Mouse (Mus musculus): ENCODE data around the gene Mecr. TPM values are rescaled to one million over a fixed set of nuclear protein-coding genes. Genes with fewer than 3 reads are reported as not detected.

Mecr gene
- total RNA-seq, 2 experiments from 2014 or later, result 94.4 to 162 TPM

DNA sequence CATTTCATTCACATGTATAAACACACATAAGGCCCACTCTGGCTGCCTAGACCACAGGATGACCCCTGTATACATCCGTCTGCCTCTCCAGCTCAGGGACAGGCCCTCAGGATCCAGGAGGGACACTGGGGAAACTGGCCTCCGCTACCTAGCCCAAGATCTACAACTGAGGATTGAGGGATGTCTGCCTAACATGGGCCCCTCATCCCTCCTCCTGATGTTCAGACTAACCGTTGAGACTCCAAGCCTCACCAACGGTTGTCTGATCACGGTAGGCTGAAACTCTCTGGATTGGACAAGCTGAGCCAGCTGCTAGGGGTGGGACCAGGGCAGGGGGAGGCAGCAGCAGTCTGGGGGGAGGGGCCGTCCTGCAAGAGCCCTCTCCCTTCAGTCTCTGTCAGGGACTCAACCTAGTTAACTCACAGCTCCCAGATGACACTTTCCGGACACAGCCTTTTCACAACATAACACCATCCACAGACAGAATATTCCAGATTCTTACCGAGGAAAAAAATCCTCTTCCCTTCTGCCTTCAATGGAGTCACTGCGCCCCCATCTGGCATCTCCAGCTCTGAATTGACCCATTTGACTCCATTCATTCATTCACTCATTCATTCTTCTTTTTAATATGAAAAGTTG is 9.2 kb upstream of the Mecr start:
- peak in 1 of 2 experiments; percentile 32 for DNase-seq (ENCODE audit: low spot score in 2 of 2)

DNA sequence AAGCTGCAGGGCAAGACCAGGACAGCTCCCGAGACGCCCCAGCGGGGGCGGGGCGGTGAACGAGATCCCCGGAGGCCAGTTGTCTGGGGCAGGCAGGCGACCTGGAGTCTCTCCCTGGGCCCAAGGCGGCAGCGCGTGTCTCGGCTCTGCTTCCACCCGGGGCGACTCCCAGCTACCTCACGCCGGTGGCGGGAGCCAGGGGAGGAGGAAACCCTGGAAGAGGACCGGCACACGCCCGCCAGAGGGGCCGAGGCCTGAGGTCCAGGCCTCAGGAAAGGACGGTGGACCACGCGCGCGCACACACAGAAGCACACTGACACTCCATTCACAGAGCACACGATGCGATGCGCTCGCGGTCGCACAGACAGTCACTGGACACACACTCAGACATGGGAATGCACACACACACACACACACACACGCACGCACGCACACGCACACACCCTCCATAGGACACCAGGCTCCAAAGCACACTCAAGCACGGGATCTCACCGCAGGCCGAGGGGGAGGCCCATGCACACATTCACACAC is 6.9 kb upstream of the Mecr start:
- DNase-seq (ENCODE audit: low spot score in 2 of 2), result peak; percentile 44 to 50

DNA sequence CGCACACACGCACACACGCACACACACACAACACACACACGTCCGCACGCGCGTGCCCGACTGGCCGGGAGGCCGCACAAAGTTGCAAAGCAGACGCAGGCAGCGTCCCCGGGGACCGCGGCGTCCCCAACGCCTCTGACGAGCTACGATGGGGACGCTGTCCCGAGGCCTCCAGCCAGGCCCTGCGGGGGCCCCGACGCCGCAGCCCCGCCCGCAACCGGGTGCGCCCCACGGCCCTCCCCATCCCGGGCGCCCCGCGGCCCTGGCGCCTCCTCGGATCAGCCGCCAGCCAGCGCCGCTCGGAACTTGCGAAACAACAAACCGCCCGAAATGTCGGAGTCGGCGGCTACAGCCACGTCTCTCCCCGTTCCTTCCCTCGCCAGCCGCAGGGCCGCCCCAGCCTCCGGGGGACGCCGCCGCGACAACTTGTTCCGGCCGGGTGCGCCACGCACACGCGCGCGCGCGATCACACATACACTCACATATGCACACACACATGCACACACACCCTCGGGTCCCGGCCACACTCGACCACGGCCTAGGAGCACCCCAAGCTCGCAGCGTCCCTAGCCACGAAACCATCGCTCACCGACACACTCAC is 6.3 kb upstream of the Mecr start:
- peak; percentile 55 to 57 for DNase-seq (ENCODE audit: low spot score in 2 of 2)

DNA sequence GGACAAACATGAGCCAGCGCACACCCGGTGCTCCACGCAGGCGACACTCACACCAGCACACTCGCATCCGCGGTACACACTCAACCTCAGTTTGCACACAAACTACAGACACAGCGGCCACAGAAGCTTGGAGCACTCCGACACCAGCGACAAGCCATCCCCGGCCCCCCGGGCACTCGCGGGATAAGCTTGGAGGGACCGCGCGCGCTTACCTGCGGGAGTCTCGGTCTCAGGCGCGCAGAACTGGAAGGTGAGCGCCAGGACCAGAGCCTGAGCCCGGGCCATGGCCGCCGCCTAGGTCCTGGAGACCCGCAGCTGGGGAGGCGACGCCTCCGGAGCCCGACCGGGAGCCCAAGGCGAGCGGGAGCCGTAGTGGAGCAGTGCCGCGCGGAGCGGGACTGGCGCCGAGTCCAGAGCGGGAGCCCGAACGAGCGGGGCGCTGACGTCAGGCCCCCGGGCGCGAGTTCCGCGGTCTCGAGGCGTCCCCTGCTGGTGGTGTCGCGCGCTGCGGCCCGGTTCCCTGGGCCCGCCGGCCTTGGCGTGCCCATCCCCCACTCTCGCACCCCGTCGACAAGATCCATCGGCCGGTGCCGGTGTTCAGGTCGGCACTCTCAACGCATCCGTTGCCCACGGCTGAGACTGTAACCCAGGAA is 5.3 kb upstream of the Mecr start, which contains the start of gene Ptpru:
TSS of gene Ptpru (minus strand) at position 417 of the 653 bp plus-strand sequence.
- peak; percentile 99 for DNase-seq (ENCODE audit: low spot score in 2 of 2)

DNA sequence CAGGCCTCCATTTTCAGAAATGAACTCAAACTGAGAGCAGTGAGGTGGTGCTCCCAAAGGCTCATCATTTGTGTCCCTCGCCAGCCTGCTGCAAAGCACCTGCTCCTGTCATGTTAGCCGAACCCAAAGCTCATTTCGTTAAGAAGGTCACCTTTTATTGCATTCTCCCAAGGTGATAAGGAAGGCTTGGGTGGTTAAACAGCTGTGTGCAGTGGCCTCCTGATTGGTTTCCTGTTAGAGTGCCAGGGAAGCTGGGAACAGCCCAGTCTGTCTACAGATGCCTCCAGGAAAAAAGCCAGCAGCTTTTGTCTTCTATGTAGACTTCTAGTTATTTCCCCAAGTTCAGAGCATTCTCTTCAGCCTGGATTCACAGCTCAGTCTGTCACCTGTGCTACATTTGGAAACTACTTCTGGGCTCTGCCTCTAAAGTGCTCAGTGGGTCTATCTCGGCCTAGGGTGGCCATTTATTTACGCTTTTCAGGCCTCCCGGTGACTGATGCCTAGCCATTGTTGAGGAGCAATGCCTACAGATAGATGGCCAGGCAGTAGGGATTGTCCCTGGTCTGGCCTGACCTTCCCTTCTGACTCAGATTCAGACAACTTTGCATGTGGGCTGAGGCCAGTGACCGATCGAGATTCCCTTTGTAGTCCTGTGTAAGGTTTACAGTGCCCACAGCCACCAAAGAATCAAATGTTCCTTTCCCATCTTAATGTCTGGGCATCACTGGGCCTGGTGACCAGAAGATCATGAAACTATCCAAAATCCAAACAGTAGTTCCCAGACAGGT is 2.9 kb downstream of the Mecr start:
- DNase-seq (ENCODE audit: low spot score in 2 of 2), result no peak

DNA sequence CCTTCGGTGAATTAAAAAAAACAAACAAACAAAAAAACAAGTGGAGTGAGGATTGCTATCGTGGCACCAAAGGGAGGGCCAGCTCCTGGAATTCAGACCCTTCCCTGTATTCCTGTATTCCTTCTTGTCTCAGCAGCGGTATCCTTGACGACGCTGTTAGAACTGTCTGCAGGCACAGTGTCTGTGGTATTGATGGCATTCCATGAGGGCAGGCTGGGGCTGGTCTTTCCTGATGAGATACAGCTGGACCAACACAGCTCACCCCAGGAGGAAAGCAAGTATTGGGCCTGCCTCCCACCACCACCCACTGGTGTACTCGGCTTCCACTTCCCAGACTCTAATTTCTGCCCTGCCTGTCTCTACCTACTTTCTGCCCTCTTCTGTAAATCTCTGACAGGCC is 4.8 kb downstream of the Mecr start:
- no peak for DNase-seq (ENCODE audit: low spot score in 2 of 2)

DNA sequence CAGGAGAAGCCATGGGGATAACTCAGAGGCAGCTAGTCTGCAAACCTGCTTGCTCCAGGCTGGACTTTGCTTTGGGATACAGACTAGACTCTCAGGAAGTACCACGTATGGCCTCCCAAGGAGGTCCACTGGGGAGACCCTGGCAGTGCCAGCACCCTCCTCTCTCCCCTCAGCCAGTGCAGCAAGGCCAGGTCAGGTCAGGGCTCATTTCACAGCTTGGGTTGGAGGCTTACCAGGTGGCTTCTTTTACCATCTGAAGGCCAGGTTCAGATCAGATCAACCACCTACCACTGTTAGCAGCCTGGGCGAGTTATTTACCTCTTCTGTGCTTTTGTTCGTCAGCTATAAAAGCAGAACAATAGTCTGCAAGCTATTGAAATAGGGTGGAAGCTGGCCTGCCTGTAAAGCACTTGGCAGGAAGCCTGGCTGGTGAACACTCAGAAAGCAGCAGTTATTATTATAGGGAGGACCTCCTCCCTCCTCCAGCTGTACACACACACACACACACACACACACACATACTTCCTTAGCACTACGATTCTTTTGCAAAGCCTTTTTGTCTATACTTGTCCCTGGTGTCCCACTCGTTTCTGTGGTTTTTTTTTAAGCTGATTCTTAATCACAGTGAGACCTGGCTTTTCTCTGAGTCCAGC is 6.8 kb downstream of the Mecr start:
- DNase-seq (ENCODE audit: low spot score in 2 of 2), result no peak

DNA sequence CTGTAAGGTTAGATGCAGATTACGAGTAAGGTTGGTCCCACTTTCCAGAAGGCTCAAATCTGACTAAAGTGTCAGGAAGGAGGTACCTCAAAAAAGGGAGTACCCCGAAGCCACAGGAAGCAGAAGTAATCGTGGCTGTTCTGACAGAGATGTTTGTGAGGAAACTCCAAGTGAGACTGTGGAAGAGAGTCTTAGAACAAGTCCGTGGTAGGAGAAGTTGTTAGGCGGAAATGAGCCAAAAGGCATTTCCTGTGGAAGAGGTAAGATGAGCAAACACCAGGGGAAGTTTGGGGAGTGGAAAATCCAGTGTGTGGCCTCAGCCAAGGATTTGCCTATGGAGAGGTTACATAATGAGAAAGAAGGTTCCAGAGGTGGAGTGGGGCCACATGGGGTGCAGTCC is 11.7 kb downstream of the Mecr start:
- no peak for DNase-seq (ENCODE audit: low spot score in 2 of 2)

DNA sequence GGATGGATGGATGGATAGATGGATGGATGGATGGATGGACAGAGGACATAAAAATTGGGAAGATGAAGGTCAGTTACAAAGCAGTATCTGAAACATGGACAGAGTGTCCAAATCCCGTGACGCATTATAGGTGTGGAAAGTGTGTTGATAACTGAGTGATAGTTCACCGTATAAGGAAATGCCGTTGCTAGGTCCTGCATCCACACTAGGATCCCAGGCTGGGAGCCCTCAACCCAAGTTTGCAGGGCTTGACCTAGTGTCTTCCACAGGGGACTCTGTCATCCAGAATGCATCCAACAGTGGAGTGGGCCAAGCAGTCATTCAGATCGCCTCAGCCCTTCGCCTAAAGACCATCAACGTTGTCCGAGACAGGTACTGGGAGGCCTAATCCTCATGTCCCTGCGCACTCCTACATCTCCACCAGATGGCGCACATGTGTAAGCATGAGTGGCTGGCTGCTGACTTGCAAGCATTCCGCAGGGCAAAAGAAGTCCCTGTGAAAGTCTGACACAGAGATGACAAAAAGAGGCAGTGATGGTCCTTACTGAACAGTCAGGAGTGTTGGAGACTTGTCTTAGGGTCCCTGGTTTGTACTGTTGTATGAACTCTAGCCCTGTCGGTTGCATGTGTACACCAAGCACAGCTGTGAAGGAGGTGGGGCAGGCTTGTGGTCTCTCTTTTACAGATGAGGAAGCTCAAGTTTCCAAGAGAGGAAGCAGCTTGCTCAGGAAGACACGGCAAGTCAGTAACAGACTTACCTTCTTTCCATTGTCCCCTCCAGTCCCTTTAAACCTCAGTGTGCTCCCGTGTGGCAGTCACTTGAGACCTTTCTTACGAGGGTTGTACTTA is 17.4 kb downstream of the Mecr start:
- peak; percentile 71 to 76 for DNase-seq (ENCODE audit: low spot score in 2 of 2)

DNA sequence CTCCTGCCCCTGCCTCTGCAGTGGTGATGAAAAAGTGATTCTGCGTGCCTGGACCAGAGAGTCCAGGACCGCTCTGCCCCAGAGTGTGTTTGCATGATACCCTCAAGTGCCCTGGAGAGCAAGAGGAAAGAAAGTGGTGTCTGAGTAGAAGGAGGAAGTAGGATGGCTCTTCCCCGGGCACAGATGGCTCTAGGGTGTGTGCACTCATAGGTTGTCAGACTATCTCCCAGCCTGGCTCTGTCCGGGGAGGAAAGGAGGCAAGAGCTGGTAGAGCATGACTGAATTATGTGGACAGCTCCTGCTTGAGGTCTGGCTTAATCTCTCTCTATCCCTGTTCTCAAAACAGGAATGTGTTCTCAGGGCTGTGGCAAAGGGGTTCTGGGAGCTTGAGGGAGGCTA is 18.1 kb downstream of the Mecr start:
- no peak for DNase-seq (ENCODE audit: low spot score in 2 of 2)

DNA sequence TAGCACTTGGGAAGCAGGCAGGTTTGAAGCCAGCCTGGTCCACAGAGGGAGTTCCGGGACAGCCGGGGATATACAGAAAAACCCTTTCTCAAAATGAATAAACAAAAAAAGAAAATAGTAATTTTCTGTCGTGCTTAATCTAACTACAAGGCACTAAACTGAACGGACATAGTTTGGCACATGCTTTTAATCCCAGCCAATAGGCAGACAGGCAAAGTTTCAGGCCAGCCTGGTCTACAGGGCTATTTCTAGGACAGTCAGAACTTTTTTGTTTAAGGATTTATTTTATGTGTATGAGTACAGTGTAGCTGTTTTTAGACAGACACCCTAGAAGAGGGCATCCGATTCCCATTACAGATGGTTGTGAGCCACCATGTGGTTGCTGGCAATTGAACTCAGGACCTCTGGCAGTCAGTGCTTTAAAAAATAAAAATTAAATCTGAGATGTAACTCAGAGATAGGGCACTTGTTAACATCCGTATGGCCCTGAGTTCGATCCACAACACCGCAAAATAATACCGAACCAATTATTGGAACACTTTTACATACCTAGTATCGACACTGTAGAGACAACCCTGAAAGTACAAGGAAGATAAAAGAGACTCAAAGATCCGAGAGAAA is 29.5 kb downstream of the Mecr start:
- no peak for DNase-seq (ENCODE audit: low spot score in 2 of 2)

DNA sequence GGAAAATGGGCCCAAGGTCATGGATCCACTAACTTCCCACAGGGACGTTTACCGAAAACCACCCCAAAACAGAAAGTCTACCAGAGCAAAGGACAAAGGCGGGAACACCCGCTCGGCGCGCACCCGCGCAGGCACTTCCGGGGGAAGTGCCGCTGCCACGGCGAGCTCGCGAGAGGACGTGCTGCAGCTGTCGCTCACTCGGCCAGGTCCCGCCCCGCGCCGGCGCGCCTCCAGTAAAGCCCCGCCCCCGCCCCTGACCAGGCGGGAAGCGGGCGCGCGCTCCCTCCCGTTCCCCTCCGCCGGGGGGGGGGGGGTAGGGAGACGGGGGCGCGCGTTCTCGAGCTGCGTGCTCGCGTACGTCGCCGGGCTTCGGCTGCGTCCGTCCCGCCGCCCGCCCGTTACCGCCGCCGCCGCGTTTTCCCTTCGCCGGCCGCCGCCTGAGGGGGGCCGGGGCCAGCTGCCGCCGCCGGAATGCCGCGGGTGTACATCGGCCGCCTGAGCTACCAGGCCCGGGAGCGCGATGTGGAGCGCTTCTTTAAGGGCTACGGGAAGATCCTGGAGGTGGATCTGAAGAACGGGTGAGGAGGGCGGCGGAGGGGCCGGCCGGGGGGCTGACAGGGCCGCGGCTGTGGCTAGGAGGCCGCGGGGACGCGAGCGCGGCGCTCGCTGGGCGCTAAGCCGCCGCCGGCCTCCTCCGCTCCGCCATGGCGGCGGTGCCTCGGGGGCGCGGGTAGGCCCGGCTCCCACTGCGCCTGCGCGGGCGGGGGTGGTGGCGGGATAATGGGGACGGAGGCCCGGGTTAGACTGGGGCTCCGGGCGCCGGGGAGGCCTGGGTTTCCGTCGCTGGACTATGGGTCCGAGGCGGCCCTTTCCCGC is 30.3 kb downstream of the Mecr start, which contains the start of gene Srsf4:
TSS of gene Srsf4 (plus strand) at position 325 of the 876 bp plus-strand sequence.
- DNase-seq (ENCODE audit: low spot score in 2 of 2), result peak; percentile 90 to 91

DNA sequence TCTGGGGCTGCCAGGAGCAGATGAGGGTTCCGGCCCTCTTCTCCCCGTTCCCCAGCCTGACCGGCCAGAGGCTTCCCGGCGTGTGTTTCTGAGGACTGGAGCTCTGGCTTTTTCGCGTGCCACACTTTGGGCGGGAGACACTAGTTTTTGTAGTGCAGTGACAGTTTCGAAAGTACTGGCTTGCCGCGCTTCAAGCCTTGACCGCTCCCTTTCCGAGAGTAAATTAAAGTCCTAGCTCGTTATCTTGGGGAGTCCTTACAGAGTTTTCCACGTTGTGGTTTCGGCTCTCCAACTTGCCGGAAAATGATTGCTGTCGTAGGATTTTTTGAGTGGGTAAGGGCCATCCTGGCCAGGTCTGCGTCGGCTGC is 30.9 kb downstream of the Mecr start:
- no peak for DNase-seq (ENCODE audit: low spot score in 2 of 2)

DNA sequence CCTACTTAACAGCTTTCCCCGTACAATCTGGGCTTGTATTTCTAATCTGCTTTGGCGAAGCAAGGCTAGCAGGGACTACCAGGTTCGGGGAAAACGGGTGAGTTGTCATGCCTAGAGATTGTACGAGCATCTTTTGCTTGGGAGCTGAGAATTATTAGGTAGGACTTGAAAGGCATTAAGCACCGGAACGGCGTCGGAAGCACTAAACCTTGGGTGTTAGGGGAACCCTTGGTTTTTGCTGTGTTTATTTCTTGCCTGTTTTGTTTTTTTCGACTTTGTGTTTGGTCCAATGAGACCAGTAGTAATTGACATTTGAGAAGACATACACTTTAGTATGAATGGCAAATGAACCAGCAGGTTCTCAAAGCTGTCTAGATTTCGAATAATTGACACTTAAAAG is 31.3 kb downstream of the Mecr start:
- no peak for DNase-seq (ENCODE audit: low spot score in 2 of 2)

DNA sequence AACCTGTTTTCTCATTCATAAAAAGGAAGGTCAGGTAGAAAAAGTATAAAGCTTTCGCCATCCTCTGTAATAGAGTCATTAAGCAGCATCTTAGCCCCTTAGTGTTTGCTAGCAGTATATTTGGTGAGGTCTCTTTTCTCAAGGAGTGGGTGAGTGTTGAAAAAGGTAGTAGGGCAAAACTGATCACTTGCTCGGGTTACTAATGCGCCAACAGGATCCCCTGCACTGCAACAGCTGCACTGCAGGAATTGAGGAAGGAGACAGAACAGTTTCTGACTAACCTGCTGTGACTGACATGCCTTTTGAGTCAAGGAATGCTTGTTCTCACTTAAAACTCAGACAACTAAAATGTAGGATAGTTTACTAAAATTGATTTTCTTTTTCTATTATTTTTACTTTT is 32.0 kb downstream of the Mecr start:
- DNase-seq (ENCODE audit: low spot score in 2 of 2), result no peak

DNA sequence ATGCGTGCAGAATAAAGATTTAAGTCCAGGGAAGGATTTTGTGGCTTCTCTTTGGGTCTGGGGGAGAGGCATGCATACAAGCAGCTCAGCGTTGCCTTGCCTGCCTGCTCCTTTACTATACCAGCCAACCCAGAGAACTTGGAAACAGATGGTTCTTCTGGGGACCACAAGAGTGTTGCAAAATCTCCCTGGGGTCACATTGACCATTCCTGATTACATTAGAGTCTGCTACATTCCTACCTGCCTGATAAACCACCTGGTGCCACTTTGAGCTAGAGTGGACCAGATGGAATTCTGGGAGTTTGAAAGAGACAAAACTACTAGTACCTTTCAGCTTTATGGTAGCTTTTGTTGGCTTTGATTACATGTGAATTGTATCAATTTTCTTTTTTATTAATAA is 33.6 kb downstream of the Mecr start:
- DNase-seq (ENCODE audit: low spot score in 2 of 2), result no peak

DNA sequence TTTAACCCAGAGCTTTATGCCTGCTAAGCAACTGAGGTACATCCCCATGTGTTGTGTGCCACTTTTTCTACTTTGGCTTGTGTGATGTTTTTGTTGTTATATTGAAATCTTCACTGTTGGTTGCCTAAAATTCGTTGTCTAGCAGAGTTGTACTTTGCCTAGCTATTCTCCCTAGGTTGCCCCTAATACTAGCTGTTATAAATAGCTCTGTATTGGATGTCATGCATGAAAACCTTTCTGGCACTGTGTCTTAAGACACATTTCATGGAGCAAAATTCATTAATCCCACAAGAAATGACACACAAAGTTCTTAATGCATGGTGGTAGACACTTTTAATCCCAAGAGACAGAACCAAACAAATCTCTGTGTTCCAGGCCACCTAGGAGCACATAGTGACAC is 36.4 kb downstream of the Mecr start:
- DNase-seq (ENCODE audit: low spot score in 2 of 2), result no peak

DNA sequence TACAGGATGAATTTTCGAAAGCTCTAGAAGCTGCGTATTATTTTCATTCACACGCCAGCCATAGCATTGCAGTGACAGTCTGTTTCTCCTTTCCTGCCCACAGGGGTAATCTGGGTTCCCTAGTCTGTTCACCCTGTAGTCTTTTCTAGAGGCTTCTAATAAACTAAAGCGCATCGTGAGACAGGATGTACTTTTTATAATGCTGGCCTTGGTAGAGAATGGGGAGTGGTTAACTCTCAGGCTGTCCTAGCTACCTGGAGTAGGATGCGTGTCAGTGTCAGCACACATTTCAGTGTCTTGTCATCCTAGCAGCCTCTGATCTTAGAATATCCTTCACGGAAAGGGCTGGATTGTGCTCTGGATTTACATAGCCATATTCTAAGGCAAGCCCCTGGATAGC is 38.0 kb downstream of the Mecr start:
- DNase-seq (ENCODE audit: low spot score in 2 of 2), result no peak

DNA sequence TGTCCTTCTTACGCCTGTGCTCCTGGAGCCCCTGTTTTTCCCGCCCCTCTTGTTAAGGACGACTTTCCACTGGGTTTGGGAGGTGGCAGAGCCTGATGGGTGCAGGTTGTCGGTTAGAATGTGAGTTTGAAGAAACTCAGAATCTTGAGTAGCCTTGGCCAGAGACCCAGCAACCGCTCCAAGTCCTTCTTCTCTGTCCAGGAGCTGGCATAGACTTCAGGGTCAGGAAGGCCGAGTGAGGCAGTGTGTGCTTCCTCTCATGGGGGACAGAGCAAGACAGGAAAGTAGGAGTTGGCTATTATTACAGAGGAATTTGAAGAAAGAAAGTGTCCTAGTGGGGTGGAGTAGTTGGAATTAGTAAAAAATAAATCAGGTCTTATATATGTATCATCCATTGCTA is 40.3 kb downstream of the Mecr start:
- no peak for DNase-seq (ENCODE audit: low spot score in 2 of 2)

Data from adrenal gland, adult 18-20 months (tissue).